Mouse (Mus musculus) heart, postnatal 0 days (tissue): ENCODE data around the gene Slc39a13.

Source experiments
- CTCF ChIP-seq: IDR thresholded peaks from 2 replicates; pipeline ENCODE4 v1.5.1; 2016; ENCODE audit warnings: antibody characterized with exemption, control low read depth, low read depth
- EP300 ChIP-seq: IDR thresholded peaks from 2 replicates; pipeline ENCODE4 v1.6.1; 2016; ENCODE audit warnings: antibody characterized with exemption, low read depth

GRCm38 (mm10) chr2:91047359-91047758, 22.9 kb downstream of the Slc39a13 start:
- TF ChIP-seq EP300 (no peak), CTCF (no peak)
